In genomic region chr1:73910111-73910510, GRCm38 (mm10) we compare ENCODE assay signal across 12 mouse cellular contexts.
DNase-seq lines count a peak whose midpoint lies in the region.
"Had no signal": no experiment of that assay in that cellular context is flagged by ENCODE, and none has a peak within 500 bp of the region (broad histone marks: within the 10 kb centered on the region; RNA-seq: fewer than 3 reads in every experiment).

No protein-coding gene starts in this region.

- DNase-seq in adrenal gland, adult 8-10 months: peak; percentile 2
- DNase-seq in adrenal gland, postnatal 36 days: no peak
- DNase-seq in kidney, adult 9 months: peak; percentile 23
- DNase-seq in kidney, postnatal 14 days: no peak
- DNase-seq in lung, postnatal 4 days: peak; percentile 3 to 14
- DNase-seq in lung, postnatal 36 days: no peak
- DNase-seq in urinary bladder, postnatal 10 days (ENCODE audit: low spot score): peak; percentile 5
- no peak for DNase-seq in urinary bladder, postnatal 36 days (ENCODE audit: low spot score in 2 of 2)
- DNase-seq: cerebellum, adult 11 months; cerebellum, postnatal 25 days; gastrocnemius, postnatal 25 days; liver, postnatal 0 days had no signal

Comparison
In these comparisons a context has a peak if more than half of its experiments do, and no peak if none do; other contexts are left out.
1. DNase-seq: peak in adrenal gland, adult 8-10 months (single experiment), kidney, adult 9 months (single experiment), lung, postnatal 4 days (2 of 2) and urinary bladder, postnatal 10 days (single experiment); none in adrenal gland, postnatal 36 days (0 of 2), kidney, postnatal 14 days (single experiment), lung, postnatal 36 days (single experiment) and urinary bladder, postnatal 36 days (0 of 2).